Mouse (Mus musculus) CH12.LX (cell line): ENCODE measurements around the gene Nek9. TPM values are rescaled to one million over a fixed set of nuclear protein-coding genes. Genes with fewer than 3 reads are reported as not detected.

Experiments
- DNase-seq: peaks from one replicate; pipeline ENCODE4 v3.0.0-alpha.2; 2013; ENCODE audit errors: extremely low read depth
- H3K27ac ChIP-seq: 2 replicates; pipeline ENCODE4 v1.5.1; 2012; ENCODE audit warnings: low read depth, mild to moderate bottlenecking, control low read depth, moderate library complexity; ENCODE audit not compliant: insufficient read depth
- H3K27me3 ChIP-seq: replicated peaks from 2 replicates; pipeline ENCODE3; 2012; ENCODE audit warnings: inconsistent platforms
- H3K36me3 ChIP-seq, 2 experiments: replicated peaks in 1 of 2; 2 replicates each; pipeline versions ENCODE3 to v1.6.1; 2012; ENCODE audit warnings: inconsistent platforms in 1 of 2, low read length in 1 of 2, mild to moderate bottlenecking in 1 of 2, mixed read lengths in 1 of 2, moderate library complexity in 1 of 2; ENCODE audit not compliant: control insufficient read depth in 1 of 2, insufficient read depth in 1 of 2
- H3K4me1 ChIP-seq, 2 experiments: 2 replicates each; pipeline ENCODE4 v1.6.1; 2012; ENCODE audit warnings: inconsistent platforms in 1 of 2, moderate library complexity in 1 of 2; ENCODE audit not compliant: insufficient read depth in 2 of 2, control insufficient read depth in 1 of 2
- H3K4me2 ChIP-seq: 2 replicates; pipeline ENCODE4 v1.6.1; 2012; ENCODE audit warnings: low read depth, mild to moderate bottlenecking, control low read depth; ENCODE audit not compliant: poor library complexity, insufficient read depth, severe bottlenecking
- H3K4me3 ChIP-seq, 3 experiments: fragments of 150-350 bp in 1 of 3; sonication (generic) in 1 of 3; replicated peaks in 1 of 3; 2 replicates each; pipeline versions ENCODE3 to v1.5.1; 2011 to 2012; ENCODE audit warnings: low read depth in 2 of 3, low read length in 2 of 3, mild to moderate bottlenecking in 2 of 3, moderate library complexity in 2 of 3, control low read depth in 1 of 3, improper control_type of control experiment in 1 of 3, inconsistent platforms in 1 of 3, mixed read lengths in 1 of 3; ENCODE audit not compliant: poor library complexity in 1 of 3
- H3K79me2 ChIP-seq: replicated peaks from 2 replicates; pipeline ENCODE4 v1.6.1; 2012; ENCODE audit warnings: mild to moderate bottlenecking, moderate library complexity; ENCODE audit not compliant: control insufficient read depth, poor library complexity, insufficient read depth, severe bottlenecking; ENCODE audit errors: extremely low read depth
- H3K9ac ChIP-seq: 2 replicates; pipeline ENCODE4 v1.6.1; 2012; ENCODE audit warnings: low read depth, mild to moderate bottlenecking, control low read depth, moderate library complexity; ENCODE audit not compliant: insufficient read depth
- H3K9me3 ChIP-seq: replicated peaks from 2 replicates; pipeline ENCODE3; 2012; ENCODE audit warnings: low read length, inconsistent platforms, mixed read lengths
- CHD2 ChIP-seq: IDR thresholded peaks from 2 replicates; pipeline ENCODE4 v1.6.1; 2011; ENCODE audit warnings: low read length, improper control_type of control experiment
- E2F4 ChIP-seq: IDR thresholded peaks from 2 replicates; pipeline ENCODE4 v1.6.1; 2011; ENCODE audit warnings: low read depth, low read length, improper control_type of control experiment; ENCODE audit not compliant: insufficient replicate concordance
- ELF1 ChIP-seq: IDR thresholded peaks from 2 replicates; pipeline ENCODE4 v1.6.1; 2014; ENCODE audit warnings: low read depth, mild to moderate bottlenecking, inconsistent platforms, low read length, improper control_type of control experiment
- GABPA ChIP-seq: IDR thresholded peaks from 2 replicates; pipeline ENCODE4 v1.6.1; 2012; ENCODE audit warnings: low read depth, low read length, improper control_type of control experiment, inconsistent platforms; ENCODE audit not compliant: insufficient replicate concordance
- IRF4 ChIP-seq: IDR thresholded peaks from 2 replicates; pipeline ENCODE4 v1.6.1; 2014; ENCODE audit warnings: low read depth, mild to moderate bottlenecking, inconsistent platforms, low read length, improper control_type of control experiment
- MAFK ChIP-seq: IDR thresholded peaks from 2 replicates; pipeline ENCODE4 v1.6.1; 2011; ENCODE audit warnings: low read length, improper control_type of control experiment; ENCODE audit not compliant: insufficient replicate concordance
- MEF2A ChIP-seq: IDR thresholded peaks from 2 replicates; pipeline ENCODE4 v1.6.1; 2014; ENCODE audit warnings: low read depth, mild to moderate bottlenecking, inconsistent platforms, low read length, improper control_type of control experiment, borderline replicate concordance
- POLR2A ChIP-seq: IDR thresholded peaks from 2 replicates; pipeline ENCODE4 v1.6.1; 2011; ENCODE audit warnings: low read depth, mild to moderate bottlenecking, improper control_type of control experiment, low read length
- POLR2AphosphoS2 ChIP-seq: IDR thresholded peaks from 2 replicates; pipeline ENCODE4 v1.6.1; 2011; ENCODE audit warnings: low read depth, low read length, improper control_type of control experiment
- RAD21 ChIP-seq: IDR thresholded peaks from 2 replicates; pipeline ENCODE4 v1.6.1; 2011; ENCODE audit warnings: low read depth, mild to moderate bottlenecking, low read length, improper control_type of control experiment, moderate library complexity
- TCF12 ChIP-seq: IDR thresholded peaks from 2 replicates; pipeline ENCODE4 v1.6.1; 2014; ENCODE audit warnings: low read depth, mild to moderate bottlenecking, inconsistent platforms, low read length, improper control_type of control experiment
- UBTF ChIP-seq: IDR thresholded peaks from 2 replicates; pipeline ENCODE4 v1.6.1; 2012; ENCODE audit warnings: low read depth, mild to moderate bottlenecking, inconsistent platforms, low read length, improper control_type of control experiment, moderate library complexity
- ZMIZ1 ChIP-seq: IDR thresholded peaks from 2 replicates; pipeline ENCODE4 v1.6.1; 2012; ENCODE audit warnings: low read depth, mild to moderate bottlenecking, inconsistent platforms, low read length, improper control_type of control experiment
- dilution Hi-C: fragments of 300-500 bp; cut with MboI; formaldehyde crosslinking; loops from 2 replicates; pipeline ENCODE4 v1.14.3; 2020; ENCODE audit warnings: low sequenced_read_pairs; ENCODE audit not compliant: extremely low pct_unique_long_range_greater_than_20kb, extremely low pct_ligation_motif_present
- in situ Hi-C: fragments of 300-500 bp; cut with MboI; formaldehyde crosslinking; loops from 3 replicates; pipeline ENCODE4 v1.14.3; 2019; ENCODE audit warnings: low sequenced_read_pairs, low pct_ligation_motif_present, low pct_unique_long_range_greater_than_20kb, mixed read lengths
- polyA plus RNA-seq: library from polyadenylated mRNA; unstranded; fragments of >175 nt; gene quantifications from 2 replicates; pipeline ENCODE4 v1.2.1, GENCODE M21; 2012; ENCODE audit warnings: low read depth; ENCODE audit not compliant: insufficient read length
- total RNA-seq, 2 experiments: library from RNA; depleted of rRNA; stranded (reverse); fragments of 300-350 nt in 1 of 2; fragments of >200 nt in 1 of 2; gene quantifications; 2 replicates each; pipeline ENCODE4 v1.2.3; 2012 to 2014

Gene Nek9
- total and polyA plus RNA-seq, 3 experiments: 15.6 to 30.9 (median 27.4) TPM

DNA sequence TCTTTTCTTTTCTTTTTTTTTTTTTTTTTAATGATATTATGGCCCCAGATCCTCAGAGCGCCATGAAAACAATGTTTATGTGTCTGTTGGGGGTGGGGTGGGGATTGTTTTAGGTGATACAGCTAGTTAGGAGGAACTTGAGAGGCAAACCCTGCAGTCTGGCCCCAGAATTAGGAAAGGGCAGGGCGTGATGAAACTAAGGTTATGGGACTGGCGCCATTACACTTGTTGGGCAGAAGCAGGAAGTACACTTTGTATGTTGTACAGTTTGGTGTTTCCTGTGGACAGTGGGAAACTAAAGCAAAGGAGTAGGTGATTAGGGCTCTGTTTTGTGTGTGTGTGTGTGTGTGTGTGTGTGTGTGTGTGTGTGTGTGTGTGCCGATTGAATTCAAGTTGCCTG lies 785 bp upstream of the Nek9 start:
- H3K36me3 ChIP-seq: peaks cover 25 to 46% of the 10 kb centered on the region in 2 experiments
- H3K9ac ChIP-seq: peak overlapping the region; percentile 90
- H3K79me2 ChIP-seq: peaks cover 17% of the 10 kb centered on the region
- no peaks in the 10 kb centered on the region for H3K9me3 ChIP-seq
- peaks cover 3 to 29% of the 10 kb centered on the region in 2 experiments for H3K4me1 ChIP-seq
- peak overlapping the region; percentile 81 to 93 (median 87) for H3K4me3 ChIP-seq
- in situ Hi-C loops (no loop called here), dilution Hi-C loops (no loop called here)
- no peaks in the 10 kb centered on the region for H3K27me3 ChIP-seq
- peak overlapping the region; percentile 74 for H3K27ac ChIP-seq
- peak overlapping the region; percentile 86 for H3K4me2 ChIP-seq
- TF ChIP-seq TCF12 (0 out of 2 replicates have a peak, but pooled peaks have one; percentile 18), POLR2AphosphoS2 (peak; percentile 68; the same call in 1 of the 2 replicates), ELF1 (peak; percentile 70), MEF2A (peak; percentile 37; the same call in 1 of the 2 replicates), RAD21 (no peak), ZMIZ1 (no peak), E2F4 (no peak), POLR2A (peak; percentile 32; the same call in 1 of the 2 replicates), UBTF (no peak)
- peak; percentile 65 for DNase-seq

DNA sequence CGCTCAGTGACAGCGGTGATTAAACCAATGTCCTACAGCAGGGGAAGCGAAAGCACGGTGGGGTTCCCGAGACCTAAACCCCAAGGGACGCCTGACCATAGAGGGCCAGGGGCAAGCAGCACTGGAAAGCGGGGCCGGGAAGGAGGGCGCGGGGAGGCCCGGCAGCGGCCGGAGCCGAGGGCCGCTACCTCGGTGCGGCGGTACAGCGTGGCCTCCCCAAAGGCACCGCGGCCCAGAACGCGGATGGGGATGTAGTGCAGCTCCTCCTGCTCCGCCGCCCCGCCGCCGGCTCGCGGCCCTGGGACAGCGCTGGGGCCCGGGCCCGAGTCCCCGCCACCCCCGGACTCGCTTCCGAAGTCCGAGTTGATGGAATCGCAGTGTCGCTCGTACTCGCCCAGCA lies 347 bp downstream of the Nek9 start:
- in situ Hi-C loops: no loop called here
- peak; percentile 39 for DNase-seq

DNA sequence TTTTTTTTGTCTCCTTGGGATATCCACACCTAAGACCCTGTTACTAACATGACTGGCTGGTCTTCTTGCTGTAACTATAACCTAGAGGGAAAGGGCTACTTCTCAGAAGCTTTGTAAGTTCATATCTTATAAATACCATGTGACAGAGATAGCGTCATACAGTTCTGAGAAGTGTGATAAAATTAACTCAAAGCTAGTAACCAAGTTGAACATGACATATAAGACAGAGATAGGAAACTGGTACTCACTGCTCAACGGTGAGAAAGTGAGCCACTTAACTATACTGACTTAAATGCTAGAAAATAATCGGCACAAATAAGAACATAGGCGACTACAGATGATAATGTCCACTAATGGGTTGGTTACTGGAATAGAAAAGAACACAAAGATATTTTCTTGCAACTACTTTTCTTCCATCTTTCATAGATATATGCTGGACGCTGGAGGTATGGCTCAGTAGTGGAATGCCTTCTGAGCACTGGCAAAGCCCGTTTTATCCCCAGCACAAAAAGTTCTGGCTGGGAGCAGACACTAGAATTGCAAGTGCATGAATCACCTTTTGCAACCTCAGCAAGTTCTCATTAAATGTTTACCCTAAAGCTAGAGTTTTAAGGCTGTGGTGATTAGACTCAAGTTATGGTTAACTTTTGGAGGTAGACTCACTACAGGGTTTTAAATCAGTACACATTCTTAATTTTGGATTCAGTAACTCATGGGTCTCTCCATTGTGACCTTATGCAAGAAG lies 1.4 kb downstream of the Nek9 start:
- no peak for DNase-seq
- peaks cover 21 to 47% of the 10 kb centered on the region in 2 experiments for H3K36me3 ChIP-seq
- no peaks in the 10 kb centered on the region for H3K9me3 ChIP-seq
- H3K27me3 ChIP-seq: no peaks in the 10 kb centered on the region
- H3K4me1 ChIP-seq: peaks cover 3 to 25% of the 10 kb centered on the region in 2 experiments
- H3K9ac ChIP-seq: peak overlapping the region; percentile 90; the same call in 1 of the 2 replicates
- dilution Hi-C loops: no loop called here
- in situ Hi-C loops: no loop called here
- H3K27ac ChIP-seq: no peak overlapping the region
- TF ChIP-seq GABPA (no peak), MAFK (peak; percentile 77; the same call in 1 of the 2 replicates)
- peaks cover 16% of the 10 kb centered on the region for H3K79me2 ChIP-seq
- peak overlapping the region in 2 of 3 experiments; percentile 81 to 93 for H3K4me3 ChIP-seq
- H3K4me2 ChIP-seq: peak overlapping the region; percentile 91

More for the DNA sequence above, 347 bp downstream of the Nek9 start:
- H3K4me2 ChIP-seq: peak overlapping the region; percentile 91; the same call in 1 of the 2 replicates
- H3K9ac ChIP-seq: peak overlapping the region; percentile 90
- peaks cover 23 to 45% of the 10 kb centered on the region in 2 experiments for H3K36me3 ChIP-seq
- H3K9me3 ChIP-seq: no peaks in the 10 kb centered on the region
- H3K4me1 ChIP-seq: peaks cover 3 to 25% of the 10 kb centered on the region in 2 experiments
- H3K27ac ChIP-seq: peak overlapping the region; percentile 69; the same call in 1 of the 2 replicates
- TF ChIP-seq CHD2 (no peak), UBTF (0 out of 2 replicates have a peak, but pooled peaks have one; percentile 80), IRF4 (0 out of 2 replicates have a peak, but pooled peaks have one; percentile 23)
- TF ChIP-seq, all 38 proteins: peak for 2
- Histone ChIP-seq H3K4me3 (peak overlapping the region; percentile 81 to 93 (median 87)), H3K27me3 (no peaks in the 10 kb centered on the region), H3K79me2 (peaks cover 16% of the 10 kb centered on the region)
- dilution Hi-C loops: no loop called here
